Comparison of ENCODE assay signal across 8 mouse cellular contexts in the genomic region with DNA sequence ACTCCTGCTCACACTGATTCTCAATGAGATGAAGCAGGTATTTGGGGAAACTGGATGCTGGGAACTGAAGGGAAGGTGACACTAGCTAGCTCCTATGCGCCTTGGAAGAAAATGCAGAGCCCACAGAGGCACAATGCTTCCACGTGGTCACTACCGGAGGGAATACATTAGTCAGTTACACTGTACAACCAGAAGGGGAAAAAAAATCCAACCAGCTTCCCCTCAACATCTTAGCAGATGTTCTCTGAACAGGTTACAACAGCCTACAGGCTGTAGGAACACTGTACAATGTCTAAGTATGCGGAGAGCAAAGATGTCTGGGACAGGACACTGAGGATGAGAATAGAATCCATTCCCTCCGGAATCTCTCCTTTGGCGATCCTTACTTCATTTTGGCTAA.
DNase-seq lines count a peak whose midpoint lies in the region; ATAC-seq lines count a peak whose summit lies in the region.

No protein-coding gene starts in this region.

- H3K9ac ChIP-seq in kidney, embryonic 15.5 days: no peak overlapping the region
- H3K9ac ChIP-seq in embryonic facial prominence, embryonic 15.5 days: no peak overlapping the region
- H3K9ac ChIP-seq in intestine, embryonic 16.5 days (ENCODE audit: low read depth, low read length): no peak overlapping the region
- H3K9ac ChIP-seq in neural tube, embryonic 15.5 days (replicated peaks): peak overlapping the region; percentile 57

- WGBS in kidney, embryonic 15.5 days: 44% methylated on average over 6 of the region's 6 CpGs
- 30% methylated on average over 6 of the region's 6 CpGs for WGBS in embryonic facial prominence, embryonic 15.5 days
- WGBS in intestine, embryonic 16.5 days: 41% methylated on average over 6 of the region's 6 CpGs
- WGBS in neural tube, embryonic 15.5 days: 17% methylated on average over 6 of the region's 6 CpGs

- H3K4me3 ChIP-seq in kidney, embryonic 15.5 days (replicated peaks): no peak overlapping the region
- H3K4me3 ChIP-seq in embryonic facial prominence, embryonic 15.5 days (replicated peaks): 0 out of 2 replicates have a peak overlapping the region, but pooled peaks have one; percentile 8
- H3K4me3 ChIP-seq in intestine, embryonic 16.5 days (ENCODE audit: low read length): no peak overlapping the region
- peak overlapping the region; percentile 55 for H3K4me3 ChIP-seq in neural tube, embryonic 15.5 days (replicated peaks)

- no peak for DNase-seq in kidney, postnatal 36 days
- no peak for DNase-seq in testis, postnatal 14 days (ENCODE audit: low spot score)
- no peak for DNase-seq in lung, postnatal 25 days (ENCODE audit: low spot score)
- no peak for DNase-seq in gastrocnemius, adult 8-10 months (ENCODE audit: low spot score in 2 of 2)

- no peak overlapping the region for H3K27ac ChIP-seq in kidney, embryonic 15.5 days
- H3K27ac ChIP-seq in embryonic facial prominence, embryonic 15.5 days (replicated peaks): no peak overlapping the region
- H3K27ac ChIP-seq in intestine, embryonic 16.5 days (ENCODE audit: low read length): no peak overlapping the region
- H3K27ac ChIP-seq in neural tube, embryonic 15.5 days (replicated peaks): peak overlapping the region; percentile 69

- H3K4me1 ChIP-seq in kidney, embryonic 15.5 days: peaks cover 20% of the 10 kb centered on the region
- H3K4me1 ChIP-seq in embryonic facial prominence, embryonic 15.5 days: peaks cover 23% of the 10 kb centered on the region; the same call in 1 of the 2 replicates
- H3K4me1 ChIP-seq in intestine, embryonic 16.5 days (ENCODE audit: control insufficient read depth, insufficient read depth, low read length): peaks cover 6% of the 10 kb centered on the region; the same call in 1 of the 2 replicates
- peaks cover 68% of the 10 kb centered on the region for H3K4me1 ChIP-seq in neural tube, embryonic 15.5 days

- H3K9me3 ChIP-seq in kidney, embryonic 15.5 days (replicated peaks): no peaks in the 10 kb centered on the region
- H3K9me3 ChIP-seq in embryonic facial prominence, embryonic 15.5 days (replicated peaks): no peaks in the 10 kb centered on the region
- H3K9me3 ChIP-seq in intestine, embryonic 16.5 days (ENCODE audit: control insufficient read depth, low read length): no peaks in the 10 kb centered on the region
- H3K9me3 ChIP-seq in neural tube, embryonic 15.5 days (replicated peaks): no peaks in the 10 kb centered on the region

- H3K36me3 ChIP-seq in kidney, embryonic 15.5 days: no peaks in the 10 kb centered on the region
- H3K36me3 ChIP-seq in embryonic facial prominence, embryonic 15.5 days: no peaks in the 10 kb centered on the region
- no peaks in the 10 kb centered on the region for H3K36me3 ChIP-seq in intestine, embryonic 16.5 days (ENCODE audit: control insufficient read depth, insufficient read depth, low read length)
- H3K36me3 ChIP-seq in neural tube, embryonic 15.5 days: no peaks in the 10 kb centered on the region

- ATAC-seq in kidney, embryonic 15.5 days (replicated peaks; ENCODE audit: low FRiP score): no peak
- no peak for ATAC-seq in embryonic facial prominence, embryonic 15.5 days (ENCODE audit: insufficient number of reproducible peaks, low FRiP score, low TSS enrichment, low read depth)
- ATAC-seq in intestine, embryonic 16.5 days: no peak
- peak; percentile 25; the same call in 1 of the 2 replicates for ATAC-seq in neural tube, embryonic 15.5 days (ENCODE audit: low FRiP score)

- peaks cover 61% of the 10 kb centered on the region for H3K27me3 ChIP-seq in kidney, embryonic 15.5 days
- H3K27me3 ChIP-seq in embryonic facial prominence, embryonic 15.5 days: peaks cover 60% of the 10 kb centered on the region
- peaks cover 50% of the 10 kb centered on the region for H3K27me3 ChIP-seq in intestine, embryonic 16.5 days (replicated peaks; ENCODE audit: control insufficient read depth, insufficient read depth, low read length)
- H3K27me3 ChIP-seq in neural tube, embryonic 15.5 days (replicated peaks): peaks cover 9% of the 10 kb centered on the region

- H3K4me2 ChIP-seq in kidney, embryonic 15.5 days: peak overlapping the region; percentile 46
- H3K4me2 ChIP-seq in embryonic facial prominence, embryonic 15.5 days (replicated peaks): peak overlapping the region; percentile 29
- peak overlapping the region; percentile 10; the same call in 1 of the 2 replicates for H3K4me2 ChIP-seq in intestine, embryonic 16.5 days (ENCODE audit: low read depth, low read length)
- H3K4me2 ChIP-seq in neural tube, embryonic 15.5 days: peak overlapping the region; percentile 80

Comparison
In these comparisons a context has a peak if more than half of its experiments do, and no peak if none do; other contexts are left out.
1. H3K4me2 ChIP-seq: peak in every context shown above with its lines; median percentile 80 in neural tube, embryonic 15.5 days; 46 in kidney, embryonic 15.5 days; 29 in embryonic facial prominence, embryonic 15.5 days; 10 in intestine, embryonic 16.5 days.
2. H3K4me3 ChIP-seq: peak in embryonic facial prominence, embryonic 15.5 days (single experiment) and neural tube, embryonic 15.5 days (single experiment); none in kidney, embryonic 15.5 days (single experiment) and intestine, embryonic 16.5 days (single experiment).